Mouse (Mus musculus): Measurements from ENCODE around the gene Zcchc9. TPM values are rescaled to one million over a fixed set of nuclear protein-coding genes. Genes with fewer than 3 reads are reported as not detected.

Zcchc9 gene
- polyA plus RNA-seq, 1 experiment from 2014 or later, result 32.3 TPM

- Histone ChIP-seq H3K4me1 (ENCODE audit: control insufficient read depth, insufficient read depth, low read length) (no peaks in the 10 kb centered on the region), H3K4me2 (replicated peaks; ENCODE audit: low read depth, low read length) (no peak overlapping the region), H3K27ac (ENCODE audit: low read length) (no peak overlapping the region), H3K27me3 (ENCODE audit: control insufficient read depth, insufficient read depth, low read length) (no peaks in the 10 kb centered on the region), H3K4me3 (ENCODE audit: low read depth, low read length) (no peak overlapping the region), H3K9ac (replicated peaks; ENCODE audit: low read depth, low read length) (no peak overlapping the region), H3K9me3 (ENCODE audit: control insufficient read depth, low read depth, low read length) (no peaks in the 10 kb centered on the region), H3K36me3 (ENCODE audit: control insufficient read depth, insufficient read depth, low read length) (no peaks in the 10 kb centered on the region)
- WGBS, result 88% methylated on average over 4 of the region's 4 CpGs
- ATAC-seq (ENCODE audit: insufficient number of reproducible peaks, insufficient read depth, low FRiP score, low read depth), result no peak
These were observed 51.3 kb downstream of the Zcchc9 start for GRCm38 (mm10) chr13:91756230-91756629.

- Histone ChIP-seq H3K4me1 (ENCODE audit: control insufficient read depth, insufficient read depth, low read length) (no peaks in the 10 kb centered on the region), H3K4me3 (ENCODE audit: low read depth, low read length) (no peak overlapping the region), H3K36me3 (ENCODE audit: control insufficient read depth, insufficient read depth, low read length) (no peaks in the 10 kb centered on the region), H3K27ac (ENCODE audit: low read length) (no peak overlapping the region), H3K4me2 (replicated peaks; ENCODE audit: low read depth, low read length) (no peak overlapping the region), H3K27me3 (ENCODE audit: control insufficient read depth, insufficient read depth, low read length) (no peaks in the 10 kb centered on the region), H3K9ac (replicated peaks; ENCODE audit: low read depth, low read length) (no peak overlapping the region), H3K9me3 (ENCODE audit: control insufficient read depth, low read depth, low read length) (no peaks in the 10 kb centered on the region)
- ATAC-seq (ENCODE audit: insufficient number of reproducible peaks, insufficient read depth, low FRiP score, low read depth), result no peak
These were observed 52.7 kb downstream of the Zcchc9 start for GRCm38 (mm10) chr13:91754762-91755161.

GRCm38 (mm10) chr13:91753724-91754123 lies 53.8 kb downstream of the Zcchc9 start:
- H3K36me3 ChIP-seq (ENCODE audit: control insufficient read depth, insufficient read depth, low read length), result no peaks in the 10 kb centered on the region
- no peak for ATAC-seq (ENCODE audit: insufficient number of reproducible peaks, insufficient read depth, low FRiP score, low read depth)
- no peak overlapping the region for H3K4me2 ChIP-seq (replicated peaks; ENCODE audit: low read depth, low read length)
- no peaks in the 10 kb centered on the region for H3K27me3 ChIP-seq (ENCODE audit: control insufficient read depth, insufficient read depth, low read length)
- H3K9ac ChIP-seq (replicated peaks; ENCODE audit: low read depth, low read length), result no peak overlapping the region
- H3K4me3 ChIP-seq (ENCODE audit: low read depth, low read length), result no peak overlapping the region
- 49% methylated on average over 4 of the region's 4 CpGs for WGBS
- H3K9me3 ChIP-seq (ENCODE audit: control insufficient read depth, low read depth, low read length), result no peaks in the 10 kb centered on the region
- H3K4me1 ChIP-seq (ENCODE audit: control insufficient read depth, insufficient read depth, low read length), result no peaks in the 10 kb centered on the region
- no peak overlapping the region for H3K27ac ChIP-seq (ENCODE audit: low read length)

- H3K9me3 ChIP-seq (ENCODE audit: control insufficient read depth, low read depth, low read length), result no peaks in the 10 kb centered on the region
- no peaks in the 10 kb centered on the region for H3K4me1 ChIP-seq (ENCODE audit: control insufficient read depth, insufficient read depth, low read length)
- H3K27me3 ChIP-seq (ENCODE audit: control insufficient read depth, insufficient read depth, low read length), result no peaks in the 10 kb centered on the region
- H3K4me2 ChIP-seq (replicated peaks; ENCODE audit: low read depth, low read length), result no peak overlapping the region
- ATAC-seq (ENCODE audit: insufficient number of reproducible peaks, insufficient read depth, low FRiP score, low read depth), result no peak
- no peak overlapping the region for H3K9ac ChIP-seq (replicated peaks; ENCODE audit: low read depth, low read length)
- no peaks in the 10 kb centered on the region for H3K36me3 ChIP-seq (ENCODE audit: control insufficient read depth, insufficient read depth, low read length)
- no peak overlapping the region for H3K4me3 ChIP-seq (ENCODE audit: low read depth, low read length)
- no peak overlapping the region for H3K27ac ChIP-seq (ENCODE audit: low read length)
- 78% methylated on average over 4 of the region's 4 CpGs for WGBS
These were observed 57.5 kb downstream of the Zcchc9 start for GRCm38 (mm10) chr13:91749981-91750380.

- Histone ChIP-seq H3K4me1 (ENCODE audit: control insufficient read depth, insufficient read depth, low read length) (no peaks in the 10 kb centered on the region), H3K27me3 (ENCODE audit: control insufficient read depth, insufficient read depth, low read length) (no peaks in the 10 kb centered on the region), H3K27ac (ENCODE audit: low read length) (no peak overlapping the region), H3K4me2 (replicated peaks; ENCODE audit: low read depth, low read length) (no peak overlapping the region), H3K9me3 (ENCODE audit: control insufficient read depth, low read depth, low read length) (no peaks in the 10 kb centered on the region), H3K4me3 (ENCODE audit: low read depth, low read length) (no peak overlapping the region), H3K9ac (replicated peaks; ENCODE audit: low read depth, low read length) (no peak overlapping the region), H3K36me3 (ENCODE audit: control insufficient read depth, insufficient read depth, low read length) (no peaks in the 10 kb centered on the region)
- 89% methylated on average over 2 of the region's 2 CpGs for WGBS
- no peak for ATAC-seq (ENCODE audit: insufficient number of reproducible peaks, insufficient read depth, low FRiP score, low read depth)
These were observed 59.1 kb downstream of the Zcchc9 start for GRCm38 (mm10) chr13:91748401-91748800.

Small RNA genes within 50 kb of the gene (microRNA-seq; reads per million reads assigned to microRNA genes)
- not detected for gene Gm27656

Other genes starting within 250 kb of the Zcchc9 start
- gene Acot12, start 66.2 kb downstream of the Zcchc9 start, polyA plus RNA-seq (2014; fragmentation: Nextera tagmentation; extraction: Ambion mirVana), result not detected in 2 replicates
- not detected in 2 replicates for gene Ckmt2, start 69.2 kb upstream of the Zcchc9 start, polyA plus RNA-seq (2014; fragmentation: Nextera tagmentation; extraction: Ambion mirVana)

All from stomach, embryonic 14.5 days (tissue).